In genomic region chr5:122353807-122354491, GRCm38 (mm10) we compare ENCODE assay signal across 8 mouse cellular contexts. TPM values are rescaled to one million over a fixed set of nuclear protein-coding genes. Genes with fewer than 3 reads are reported as not detected.
DNase-seq lines count a peak whose midpoint lies in the region; ATAC-seq and TF ChIP-seq lines count a peak whose summit lies in the region.

TSS of gene Rad9b (minus strand) at chr5:122354233.
TSS of gene Vps29 (plus strand) at chr5:122354369.

- peaks cover 17% of the 10 kb centered on the region for H3K4me1 ChIP-seq in hindbrain, embryonic 10.5 days (replicated peaks)
- 0 out of 2 replicates have a peak, but pooled peaks cover 6% of the 10 kb centered on the region for H3K4me1 ChIP-seq in lung, postnatal 0 days (ENCODE audit: insufficient read depth, low read depth, low read length)

- peaks cover 9% of the 10 kb centered on the region for H3K36me3 ChIP-seq in hindbrain, embryonic 10.5 days
- no peaks in the 10 kb centered on the region for H3K36me3 ChIP-seq in lung, postnatal 0 days (ENCODE audit: insufficient read depth, low read length)

- 3% methylated on average over 51 of the region's 51 CpGs for WGBS in hindbrain, embryonic 10.5 days
- 2% methylated on average over 48 of the region's 51 CpGs for WGBS in lung, postnatal 0 days

- ATAC-seq in frontal cortex, adult (ENCODE audit: low TSS enrichment), result peak; percentile 90
- peak; percentile 95 for ATAC-seq in lung, postnatal 0 days

- peak within 1 kb of the TSS; percentile 77 for H3K9ac ChIP-seq in lung, postnatal 0 days (replicated peaks; ENCODE audit: low read depth)

- no peaks in the 10 kb centered on the region for H3K27me3 ChIP-seq in hindbrain, embryonic 10.5 days (ENCODE audit: insufficient read depth, poor library complexity, severe bottlenecking)
- H3K27me3 ChIP-seq in lung, postnatal 0 days (replicated peaks; ENCODE audit: insufficient read depth, low read length), result no peaks in the 10 kb centered on the region

- no peaks in the 10 kb centered on the region for H3K9me3 ChIP-seq in hindbrain, embryonic 10.5 days
- H3K9me3 ChIP-seq in lung, postnatal 0 days (ENCODE audit: low read length), result no peaks in the 10 kb centered on the region

- peak; percentile 98 for DNase-seq in MN1 (ENCODE audit: low spot score)
- peak; percentile 98 for DNase-seq in cerebellum, adult 9-10 months
- peak; percentile 99 for DNase-seq in hindbrain, embryonic 10.5 days (ENCODE audit: low spot score)
- peak; percentile 98 for DNase-seq in layer of hippocampus, adult 9-11 months
- peak; percentile 99 for DNase-seq in lung, postnatal 0 days (ENCODE audit: low spot score)
- DNase-seq in ovary, postnatal 14 days (ENCODE audit: low spot score), result peak; percentile 98
- DNase-seq in thymus, postnatal 14 days, result peak; percentile 99

- TF ChIP-seq EP300 in lung, postnatal 0 days (IDR thresholded peaks at IDR 0.05), result peak; percentile 78

- no peak for TF ChIP-seq CTCF in lung, postnatal 0 days (IDR thresholded peaks at IDR 0.05)

- peak within 1 kb of the TSS; percentile 99 for H3K4me3 ChIP-seq in hindbrain, embryonic 10.5 days
- peak within 1 kb of the TSS; percentile 80 for H3K4me3 ChIP-seq in lung, postnatal 0 days (ENCODE audit: low read depth, low read length)

- H3K27ac ChIP-seq in hindbrain, embryonic 10.5 days, result peak within 1 kb of the TSS; percentile 91
- H3K27ac ChIP-seq in lung, postnatal 0 days (ENCODE audit: low read length), result peak within 1 kb of the TSS; percentile 69

- peak within 1 kb of the TSS; percentile 73 for H3K4me2 ChIP-seq in lung, postnatal 0 days (replicated peaks; ENCODE audit: low read depth, low read length)

RNA-seq across cellular contexts. Expression of gene Rad9b, which starts in this region (rescaled TPM):
- polyA plus RNA-seq in hindbrain, embryonic 10.5 days (2016; fragmentation: Nextera tagmentation; extraction: Ambion mirVana), result 8.1 and 9.7 TPM in 2 replicates
- 6.4 and 6.9 TPM in 2 replicates for polyA plus RNA-seq in lung, postnatal 0 days (2015; fragmentation: Nextera tagmentation; extraction: Ambion mirVana)

RNA-seq across cellular contexts. Expression of gene Vps29, which starts in this region (rescaled TPM):
- polyA plus RNA-seq in hindbrain, embryonic 10.5 days (2016; fragmentation: Nextera tagmentation; extraction: Ambion mirVana), result 211 and 225 TPM in 2 replicates
- 189 and 193 TPM in 2 replicates for polyA plus RNA-seq in lung, postnatal 0 days (2015; fragmentation: Nextera tagmentation; extraction: Ambion mirVana)

Comparison
In these comparisons a context has a peak if more than half of its experiments do, and no peak if none do; other contexts are left out.
1. Peak in every context shown above with its lines: DNase-seq, ATAC-seq, H3K4me3 ChIP-seq and H3K27ac ChIP-seq.